Mouse (Mus musculus) heart, postnatal 25 days (tissue): ENCODE measurements around the gene Cenpx. TPM values are rescaled to one million over a fixed set of nuclear protein-coding genes. Genes with fewer than 3 reads are reported as not detected.
"Not testable (repeated sequence)": the region's sequence is repeated elsewhere in the genome, so short reads cannot be mapped to it uniquely, and the experiment has no call there.

ENCODE experiments used
- DNase-seq: peaks from one replicate; pipeline ENCODE4 v3.0.0; 2022; ENCODE audit warnings: low spot score
- intact Hi-C: fragments of 180-260 bp; cut with DNase I; formaldehyde crosslinking; loops from one replicate; pipeline ENCODE4 v1.15.1; 2025
- total RNA-seq, 2 experiments: library from RNA; stranded (reverse); gene quantifications; 2 replicates each; pipeline ENCODE4 v1.2.3; 2021

Gene Cenpx
- total RNA-seq = 10 to 100 TPM; 31.2 to 35.7 TPM

DNA sequence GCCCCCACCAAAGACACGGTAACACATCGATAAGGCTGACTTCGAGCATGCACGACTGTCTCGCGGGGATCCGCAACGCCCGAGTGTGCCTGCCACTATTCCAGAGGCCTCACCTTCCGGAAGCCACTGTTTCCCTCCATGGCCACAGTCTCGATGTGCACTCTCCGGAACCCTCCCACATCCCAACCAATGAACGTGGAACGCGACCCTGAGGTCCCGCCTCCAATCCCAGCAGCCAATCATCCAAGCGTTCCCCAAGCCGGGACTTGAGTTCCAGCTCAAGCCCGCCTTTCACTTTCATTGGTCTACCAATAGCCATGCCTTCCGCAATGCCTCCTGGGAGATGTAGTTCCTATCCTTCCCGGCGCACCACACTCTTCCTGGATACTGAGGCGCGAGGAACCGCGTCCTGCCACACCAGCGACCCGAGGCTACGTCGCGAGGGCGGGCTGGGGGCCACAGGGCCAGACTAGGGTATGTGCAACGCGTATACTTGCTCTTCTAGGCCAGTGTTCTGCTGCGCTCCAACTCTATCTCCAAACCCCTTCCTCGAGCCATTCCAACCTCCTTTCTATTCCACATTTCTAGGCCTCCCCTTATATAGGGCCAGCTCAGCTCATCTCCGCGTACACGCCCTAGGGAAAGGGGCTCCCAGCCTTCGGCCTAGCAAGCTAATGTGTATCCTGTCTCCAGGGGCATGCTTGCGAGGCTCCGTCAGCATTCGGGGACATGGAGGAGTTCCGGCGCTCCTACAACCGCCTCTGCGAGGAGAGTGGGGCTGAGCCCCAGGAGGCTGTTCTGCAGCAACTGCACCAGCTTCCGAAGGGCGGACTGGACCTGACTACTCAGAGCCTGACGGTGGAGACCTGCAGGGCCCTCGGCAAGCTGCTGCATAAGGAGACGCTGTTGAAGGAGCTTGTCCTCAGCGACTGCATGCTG lies at the start of gene Cenpx, which contains the start of gene Lrrc45:
Gene Cenpx, minus strand, starts transcription at position 159 of the 939 bp plus-strand sequence.
Gene Lrrc45, plus strand, starts transcription at position 346 of the 939 bp plus-strand sequence.
- intact Hi-C loops = loop anchor here (2.0 to 10.0 kb wide), 2 partner anchors 89 to 199 kb away; partner anchors contain the start of gene Sirt7
- peak; percentile 97 for DNase-seq

DNA sequence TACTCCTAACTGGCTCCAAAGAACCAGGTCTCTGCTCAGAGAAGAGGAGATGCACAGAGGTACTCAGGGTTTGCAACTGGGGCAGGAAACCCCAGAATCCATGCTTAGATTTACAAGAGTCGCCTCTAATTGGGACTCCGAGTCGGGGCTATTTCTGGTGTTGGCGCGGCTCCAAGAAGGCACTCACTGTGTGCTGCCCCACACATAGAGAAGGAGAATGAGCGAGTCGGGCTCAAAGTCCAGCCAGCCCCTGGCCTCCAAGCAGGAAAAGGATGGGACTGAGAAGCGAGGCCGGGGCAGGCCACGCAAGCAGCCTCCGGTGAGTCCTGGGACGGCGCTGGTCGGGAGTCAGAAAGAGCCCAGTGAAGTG lies 49.1 kb upstream of the Cenpx start, which contains the start of gene Hmga1b:
Gene Hmga1b, plus strand, starts transcription at position 123 of the 370 bp plus-strand sequence.
- DNase-seq, intact Hi-C loops: not testable (repeated sequence)

DNA sequence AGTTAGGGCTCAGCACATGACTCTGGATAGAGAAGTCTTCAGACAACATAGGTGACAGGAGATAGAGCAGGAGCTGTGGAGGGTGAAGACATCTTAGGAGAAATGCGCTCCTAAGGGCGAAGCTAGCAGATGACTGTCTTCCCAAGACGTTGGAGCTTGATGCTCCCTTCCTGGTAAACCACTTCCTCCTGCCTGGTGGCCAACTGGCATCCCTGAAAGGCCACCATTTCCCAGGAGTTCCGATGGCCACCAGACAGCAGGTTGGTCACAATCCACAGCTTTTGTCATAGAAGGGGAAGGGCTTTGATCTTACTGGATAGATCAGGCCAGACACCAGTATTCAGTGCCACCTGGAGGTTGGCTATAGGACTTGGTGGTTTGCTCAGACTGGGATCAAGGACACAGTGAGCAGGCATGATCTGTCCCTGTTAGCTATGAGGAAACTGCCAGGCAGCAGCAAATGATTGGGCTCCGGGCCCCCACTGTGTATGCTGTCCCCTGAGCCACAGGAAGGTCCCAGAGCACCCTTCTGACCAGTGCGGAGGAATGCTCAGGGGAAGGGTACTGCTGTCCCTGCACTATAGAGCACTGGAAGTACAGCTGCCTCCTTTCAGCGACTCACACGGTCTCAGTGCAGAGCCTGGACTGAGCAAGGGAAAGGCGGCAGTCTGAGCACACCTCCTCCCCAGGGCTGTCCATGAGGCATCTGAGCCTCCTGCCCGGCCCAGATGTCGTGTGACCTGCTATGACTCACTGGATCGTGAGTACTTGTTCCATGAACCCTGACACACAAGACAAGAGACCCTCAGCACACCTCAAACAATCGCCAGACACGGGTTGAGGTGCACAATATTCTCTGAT lies 48.5 kb upstream of the Cenpx start:
- intact Hi-C loops = no loop called here

DNA sequence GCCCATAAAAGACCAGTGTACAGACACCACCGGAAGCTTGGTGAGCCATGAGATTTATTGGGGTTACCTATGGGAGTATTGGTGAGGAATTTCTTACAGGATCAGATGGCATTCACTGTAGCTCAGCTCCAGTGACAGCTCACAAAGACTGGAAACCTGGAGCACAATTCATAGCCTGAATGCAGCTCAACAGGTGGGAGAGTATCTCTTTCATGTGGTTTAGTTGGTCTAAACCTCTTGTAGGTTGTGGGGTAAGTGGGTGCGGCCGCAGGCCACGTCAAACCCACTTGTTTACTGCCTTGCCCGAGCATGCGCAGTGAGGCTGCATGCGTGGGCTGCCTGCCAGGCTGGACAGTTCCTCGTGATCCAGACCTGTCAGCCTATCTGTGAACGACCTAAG lies 46.7 kb upstream of the Cenpx start:
- intact Hi-C loops = no loop called here
- no peak for DNase-seq

More for the DNA sequence above, 48.5 kb upstream of the Cenpx start:
- DNase-seq = no peak

DNA sequence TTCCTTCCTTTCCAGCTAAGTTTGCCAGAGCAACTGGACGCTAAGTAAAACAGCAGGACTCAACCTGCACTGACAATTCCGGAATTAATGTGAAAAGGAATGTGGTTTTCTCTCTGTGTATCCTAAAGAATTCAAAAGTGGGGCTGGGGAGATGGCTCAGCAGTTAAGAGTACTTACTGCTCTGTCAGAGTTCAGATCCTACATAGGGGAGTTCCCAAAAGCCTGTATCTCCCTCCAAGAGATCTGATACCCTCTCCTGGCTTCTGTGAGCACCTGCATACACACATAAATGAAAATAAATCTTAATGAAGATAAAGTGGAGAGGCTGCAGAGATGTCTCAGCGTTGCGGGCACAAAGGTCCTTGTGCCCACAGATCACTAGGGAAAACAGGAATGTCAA lies 38.1 kb upstream of the Cenpx start:
- intact Hi-C loops = no loop called here
- DNase-seq = no peak

DNA sequence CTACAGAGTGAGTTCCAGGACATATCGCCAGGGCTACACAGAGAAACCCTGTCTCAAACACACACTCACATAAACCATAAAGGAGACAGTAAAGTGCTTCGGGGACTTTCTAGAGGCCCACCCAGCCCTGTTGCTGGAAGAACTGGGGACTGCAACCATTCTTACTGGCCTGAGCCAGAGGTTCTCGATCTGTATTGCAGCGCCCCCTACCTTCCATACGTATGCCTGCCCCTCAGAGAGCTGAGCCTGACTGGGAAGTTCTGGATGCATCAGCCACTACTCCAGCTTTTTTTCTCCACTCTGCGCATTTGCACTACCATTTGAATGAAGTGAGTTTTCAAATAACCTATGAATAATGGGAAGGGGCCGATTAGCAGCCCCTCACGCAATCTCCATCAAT lies 35.9 kb upstream of the Cenpx start:
- no peak for DNase-seq
- intact Hi-C loops = no loop called here

DNA sequence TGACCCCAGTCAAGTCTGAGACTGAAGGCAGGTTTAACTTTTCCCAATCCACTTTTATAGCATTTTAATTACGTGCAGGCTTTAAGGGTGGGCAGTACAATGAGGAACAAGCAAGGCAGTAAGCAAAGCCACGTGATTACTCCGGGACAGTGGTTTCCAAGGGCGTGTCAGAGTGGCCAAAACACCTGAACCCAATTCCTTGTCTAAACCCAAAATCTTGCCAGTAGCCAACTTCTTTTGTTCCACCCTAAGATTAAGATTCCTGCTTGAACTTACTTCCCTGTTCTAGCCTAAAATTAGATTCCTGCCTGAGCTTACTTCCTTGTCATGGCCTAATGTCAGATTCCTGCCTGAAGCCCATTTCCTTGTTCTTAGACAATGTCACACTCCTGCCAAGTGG lies 34.4 kb upstream of the Cenpx start:
- intact Hi-C loops = no loop called here
- no peak for DNase-seq

DNA sequence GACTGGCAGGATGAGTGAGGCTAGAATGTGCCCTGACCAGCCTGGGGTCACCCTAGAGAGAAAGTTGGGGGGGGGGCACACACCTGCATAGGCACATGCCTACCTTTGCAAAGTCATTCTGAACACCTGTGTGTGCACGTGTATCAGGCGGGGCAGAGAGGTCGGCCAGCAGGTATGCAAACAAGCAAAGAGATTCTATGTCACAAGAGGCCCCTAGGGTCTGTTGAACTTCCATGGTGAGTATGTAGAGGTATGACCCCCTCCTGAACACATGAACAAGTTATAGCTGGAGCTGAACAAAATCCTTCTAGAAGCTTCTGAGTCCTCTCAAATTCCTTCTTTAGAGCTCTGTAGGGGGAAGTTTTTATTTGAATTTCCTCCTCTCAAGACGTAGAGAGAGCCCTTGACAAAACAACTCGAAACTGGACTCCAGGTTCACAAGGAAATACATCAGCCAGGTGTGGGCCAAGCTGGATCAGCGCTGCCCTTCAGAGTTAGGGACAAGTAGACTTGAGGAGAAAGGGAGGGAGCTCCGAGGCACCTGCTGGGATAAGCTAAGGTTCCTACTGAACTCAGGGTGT lies 30.7 kb upstream of the Cenpx start:
- intact Hi-C loops = no loop called here
- no peak for DNase-seq

DNA sequence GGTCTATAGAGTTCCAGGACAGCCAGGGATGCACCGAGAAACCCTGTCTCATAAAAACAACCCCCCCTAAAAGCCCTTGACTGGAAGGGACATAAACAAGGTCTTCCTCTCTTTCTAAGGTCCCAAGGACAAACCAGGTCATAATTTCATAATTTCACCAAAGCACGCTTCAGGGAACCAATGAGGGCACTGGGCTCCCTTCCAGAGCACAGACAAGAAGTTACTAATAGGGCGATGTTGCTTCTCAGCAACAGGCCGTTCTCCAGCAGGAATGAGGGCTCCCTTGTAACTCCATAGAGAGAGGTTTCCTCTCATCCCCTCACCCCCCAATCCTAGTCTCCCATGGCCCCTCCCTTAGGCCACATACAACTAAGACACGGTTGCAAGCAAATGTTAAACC lies 27.4 kb upstream of the Cenpx start:
- no peak for DNase-seq

DNA sequence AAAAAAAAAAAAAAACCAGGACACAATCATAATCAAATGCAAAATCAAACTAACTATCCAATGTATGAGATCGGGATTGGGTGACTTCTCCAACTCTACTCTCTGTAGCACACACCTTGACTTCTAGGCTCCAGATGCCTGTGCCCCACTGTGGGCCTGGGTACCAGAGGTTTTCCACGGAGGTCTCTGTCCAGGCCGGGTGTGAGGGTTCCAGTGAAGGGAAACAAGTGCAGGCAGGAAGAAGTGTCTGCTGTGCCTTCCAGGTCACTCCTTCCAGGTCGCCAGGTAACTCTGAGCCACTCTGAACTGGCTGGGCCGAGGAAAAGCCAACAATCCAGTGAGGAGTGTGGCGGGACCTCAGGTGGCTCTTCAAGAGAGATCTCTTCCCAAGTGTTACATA lies 22.9 kb upstream of the Cenpx start:
- no peak for DNase-seq
- intact Hi-C loops = no loop called here

More for the DNA sequence above, 27.4 kb upstream of the Cenpx start:
- intact Hi-C loops = no loop called here

DNA sequence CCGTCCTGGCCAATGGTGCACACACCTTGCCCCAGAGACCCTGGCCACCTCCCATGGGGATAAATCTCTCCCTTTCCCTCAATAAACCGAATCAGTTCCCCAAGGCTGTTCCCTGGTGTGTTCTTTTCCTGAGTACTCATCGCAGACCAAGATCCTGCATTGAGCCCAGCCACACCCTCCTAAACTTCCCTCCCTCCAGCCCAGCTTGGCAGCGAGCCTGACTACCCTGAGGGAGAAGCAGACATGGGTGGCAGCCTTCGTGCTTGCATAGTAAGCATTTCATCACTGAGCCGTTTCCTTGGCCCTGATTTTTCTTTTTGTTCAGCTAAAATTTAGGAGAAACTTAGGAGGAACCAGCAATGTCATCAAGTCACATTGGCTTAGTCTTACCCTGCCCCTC lies 20.0 kb upstream of the Cenpx start:
- DNase-seq = peak; percentile 46
- intact Hi-C loops = no loop called here

DNA sequence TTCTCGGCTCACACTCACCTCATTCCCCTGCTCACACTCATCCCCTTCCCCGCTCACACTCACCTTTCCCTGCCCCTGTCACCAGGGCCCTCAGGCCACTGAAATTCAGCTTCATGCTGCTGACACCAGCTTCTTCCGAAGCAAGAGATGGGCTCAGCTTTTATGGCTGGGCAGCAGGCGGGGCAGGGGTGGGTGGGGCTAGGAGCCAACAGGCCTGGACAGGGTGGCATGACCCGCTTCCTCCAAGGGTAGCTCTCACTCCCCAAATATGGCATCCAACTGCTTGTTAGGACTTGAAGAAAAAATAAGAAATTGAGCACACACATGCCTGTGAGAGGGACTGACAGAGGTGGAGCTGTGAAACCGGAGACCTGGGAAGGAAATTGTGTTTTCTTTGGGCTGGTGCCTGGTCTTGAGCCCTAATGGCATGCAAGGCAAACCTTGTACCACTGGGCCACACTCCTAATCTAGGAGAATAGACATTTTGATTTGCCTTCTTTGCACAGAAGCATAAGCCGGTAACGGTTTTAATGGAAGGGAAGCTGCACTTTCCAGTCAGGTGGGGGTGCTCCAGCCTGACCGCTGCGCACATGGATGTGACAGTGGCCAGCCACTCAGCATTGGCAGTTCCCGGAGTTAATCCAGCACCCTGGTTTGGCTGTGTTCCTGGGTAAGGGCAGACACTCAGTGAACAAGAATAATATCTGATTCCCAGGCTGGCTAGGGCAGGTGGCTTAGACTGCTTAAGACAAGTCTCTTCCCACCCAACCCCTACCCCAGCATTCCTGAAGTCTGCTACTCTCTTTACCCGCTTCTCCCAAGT lies 18.5 kb upstream of the Cenpx start, which contains the start of gene Cbr2:
Gene Cbr2, minus strand, starts transcription at position 257 of the 823 bp plus-strand sequence.
- intact Hi-C loops = no loop called here
- no peak for DNase-seq

DNA sequence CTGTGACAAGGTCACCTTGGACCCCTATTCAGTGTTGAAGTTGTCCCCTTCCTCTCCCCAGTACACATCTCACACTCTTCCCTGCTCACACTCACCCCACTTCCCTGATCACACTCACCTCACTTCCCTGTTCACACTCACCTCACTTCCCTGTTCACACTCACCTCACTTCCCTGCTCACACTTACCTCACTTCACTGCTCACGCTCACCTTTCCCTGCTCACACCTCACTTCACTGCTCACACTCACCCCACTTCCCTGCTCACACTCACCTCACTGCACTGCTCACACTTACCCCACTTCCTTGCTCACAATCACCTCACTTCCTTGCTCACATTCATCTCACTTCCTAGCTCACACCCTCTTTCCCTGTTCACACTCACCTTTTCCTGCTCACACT lies 17.9 kb upstream of the Cenpx start:
- intact Hi-C loops = no loop called here
- DNase-seq = no peak

DNA sequence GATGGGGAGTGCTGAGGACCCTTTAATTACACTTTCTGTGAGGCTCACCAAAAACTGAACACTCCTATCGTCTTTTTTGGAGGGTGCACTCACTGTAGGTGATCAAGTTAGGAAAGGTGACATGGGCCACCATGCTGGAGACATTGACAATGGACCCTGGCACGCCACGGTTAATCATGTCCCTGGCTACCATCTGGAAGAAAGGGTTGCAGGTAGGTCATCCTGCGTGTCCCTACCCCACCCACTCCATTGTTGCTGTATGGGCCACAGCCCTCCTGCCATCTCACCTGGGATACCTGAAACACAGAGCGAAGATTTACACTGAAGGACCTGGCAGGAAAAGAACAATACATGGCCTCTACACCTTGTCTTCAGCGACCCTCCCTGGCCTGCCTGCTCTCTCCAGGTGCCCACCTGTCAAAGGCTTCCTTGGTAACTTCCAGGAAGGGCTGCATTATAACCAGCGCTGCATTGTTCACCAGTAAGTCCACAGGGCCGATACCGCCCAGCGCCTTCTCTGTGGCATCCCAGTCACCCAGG lies 16.9 kb upstream of the Cenpx start:
- DNase-seq = no peak
- intact Hi-C loops = no loop called here

DNA sequence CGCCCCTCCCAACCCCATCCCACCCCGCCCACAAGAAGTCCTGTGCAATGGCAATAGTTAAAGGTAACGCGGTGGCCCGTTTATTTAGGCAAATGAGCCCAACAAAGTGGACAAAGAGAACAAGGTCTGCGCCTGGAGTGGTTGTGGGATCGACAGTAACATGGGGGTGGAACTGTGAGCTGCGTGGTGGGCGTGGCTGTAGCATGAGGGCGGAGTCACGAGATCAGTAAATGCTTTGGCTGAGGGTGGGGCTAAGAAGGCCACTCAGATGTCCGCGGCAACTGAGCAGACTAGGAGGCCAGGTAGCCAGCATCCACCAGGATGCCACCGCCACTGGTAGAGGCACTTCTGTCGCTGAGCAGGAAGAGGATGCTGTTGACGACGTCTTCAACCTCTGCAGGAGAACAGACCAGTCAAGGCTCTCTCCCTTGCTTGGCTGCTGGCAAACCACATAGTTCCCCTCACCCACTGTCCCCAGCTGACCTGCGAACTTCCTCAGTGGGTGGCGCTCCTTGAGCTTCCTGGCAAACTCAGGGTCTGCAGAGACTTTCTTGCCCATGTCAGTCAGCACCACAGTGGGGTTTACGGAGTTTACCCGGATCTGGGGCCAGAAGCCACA lies 16.0 kb upstream of the Cenpx start:
- intact Hi-C loops = not testable (repeated sequence)
- peak; percentile 2 for DNase-seq

DNA sequence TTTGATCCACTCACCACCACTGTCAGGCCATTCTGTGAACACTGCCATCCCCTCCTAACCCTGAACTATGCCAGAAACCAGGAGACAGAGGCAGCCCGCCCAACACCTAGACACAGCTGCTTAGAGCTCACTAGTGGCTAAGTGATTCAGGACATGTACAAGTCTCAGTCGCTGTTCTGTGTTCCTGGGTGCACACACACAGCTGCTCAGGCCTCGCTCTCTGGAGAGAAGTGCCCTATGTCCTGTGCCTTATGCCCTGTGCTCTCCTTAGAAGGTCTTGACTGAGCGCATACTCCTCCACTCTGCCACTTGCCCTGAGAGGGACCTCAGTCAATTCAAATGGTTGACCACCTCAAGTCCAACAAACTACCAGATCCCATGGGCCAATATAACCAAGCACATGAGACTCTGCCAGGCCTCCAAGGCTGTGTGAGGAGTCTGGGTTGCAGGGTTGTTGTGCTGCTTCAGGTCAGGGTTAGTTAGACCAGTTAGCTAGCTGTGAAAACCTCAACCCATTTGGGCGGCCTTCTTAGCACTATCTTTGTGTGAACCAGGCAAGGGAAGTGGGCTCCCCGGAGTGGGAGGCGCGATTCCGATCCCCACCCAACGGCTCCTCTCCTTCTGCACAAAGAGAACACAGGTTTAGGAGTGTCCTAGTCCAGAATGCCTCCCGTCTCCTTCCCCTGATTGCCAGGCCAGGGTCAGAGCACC lies 15.1 kb upstream of the Cenpx start:
- intact Hi-C loops = no loop called here

DNA sequence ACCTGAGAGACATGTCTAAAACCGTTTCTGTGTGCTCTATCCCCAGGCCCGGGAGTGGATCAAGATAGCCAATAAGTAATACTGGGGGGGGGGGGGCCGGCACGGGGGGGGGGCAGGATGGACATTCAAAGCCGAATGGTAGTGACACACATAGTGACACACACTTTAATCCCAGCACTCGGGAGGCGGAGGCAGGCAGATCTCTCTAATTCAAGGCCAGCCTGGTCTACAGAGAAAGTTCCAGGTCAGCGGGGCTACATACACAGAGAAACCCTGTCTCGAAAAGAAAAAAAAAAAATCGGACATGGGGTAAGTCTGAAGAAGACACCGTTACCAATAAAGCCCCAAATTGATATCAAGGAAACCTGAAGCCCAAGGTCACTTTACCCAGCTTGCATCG lies 14.0 kb upstream of the Cenpx start:
- intact Hi-C loops = no loop called here

More for the DNA sequence above, 15.1 kb upstream of the Cenpx start:
- no peak for DNase-seq

DNA sequence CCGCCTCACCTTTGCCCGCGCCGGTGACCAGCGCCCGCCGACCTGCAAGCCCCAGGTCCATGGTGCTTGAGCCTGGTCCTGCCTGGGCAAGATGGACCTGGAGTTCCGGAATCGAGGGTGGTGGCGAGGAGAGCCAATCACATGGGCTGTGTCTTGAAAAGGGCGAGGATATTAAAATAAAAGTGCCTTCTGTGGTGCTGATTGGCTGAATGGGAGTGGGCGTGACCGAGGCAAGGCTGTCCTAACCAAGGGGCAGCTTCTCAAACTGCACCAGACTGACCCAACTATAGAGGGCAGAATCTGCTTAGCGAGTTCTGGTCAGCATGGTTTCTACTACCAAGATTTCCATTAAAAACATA lies 13.6 kb upstream of the Cenpx start, which contains the start of gene Dcxr:
Gene Dcxr, minus strand, starts transcription at position 113 of the 359 bp plus-strand sequence.
- DNase-seq = peak; percentile 86
- intact Hi-C loops = no loop called here

More for the DNA sequence above, 14.0 kb upstream of the Cenpx start:
- no peak for DNase-seq
